Mouse (Mus musculus) skeletal muscle tissue, postnatal 0 days (tissue): ENCODE results near the gene Fbrsl1. TPM values are rescaled to one million over a fixed set of nuclear protein-coding genes. Genes with fewer than 3 reads are reported as not detected.

ENCODE experiments used
- polyA plus RNA-seq: library from polyadenylated mRNA; unstranded; fragments of >200 nt; fragmentation: Nextera tagmentation; extraction: Ambion mirVana; gene quantifications from 2 replicates; pipeline ENCODE4 v1.2.1, GENCODE M21; 2015

The Fbrsl1 gene
- 6.8 and 9.2 TPM in 2 replicates for polyA plus RNA-seq

GRCm38 (mm10) chr5:110448436-110449134 is at the start of gene Fbrsl1:
TSS of gene Fbrsl1 (minus strand) at chr5:110448503.

GRCm38 (mm10) chr5:110344524-110344923 is 103.8 kb downstream of the Fbrsl1 start, which contains the start of gene Lrcol1:
TSS of gene Lrcol1 (plus strand) at chr5:110344730.

DNA sequence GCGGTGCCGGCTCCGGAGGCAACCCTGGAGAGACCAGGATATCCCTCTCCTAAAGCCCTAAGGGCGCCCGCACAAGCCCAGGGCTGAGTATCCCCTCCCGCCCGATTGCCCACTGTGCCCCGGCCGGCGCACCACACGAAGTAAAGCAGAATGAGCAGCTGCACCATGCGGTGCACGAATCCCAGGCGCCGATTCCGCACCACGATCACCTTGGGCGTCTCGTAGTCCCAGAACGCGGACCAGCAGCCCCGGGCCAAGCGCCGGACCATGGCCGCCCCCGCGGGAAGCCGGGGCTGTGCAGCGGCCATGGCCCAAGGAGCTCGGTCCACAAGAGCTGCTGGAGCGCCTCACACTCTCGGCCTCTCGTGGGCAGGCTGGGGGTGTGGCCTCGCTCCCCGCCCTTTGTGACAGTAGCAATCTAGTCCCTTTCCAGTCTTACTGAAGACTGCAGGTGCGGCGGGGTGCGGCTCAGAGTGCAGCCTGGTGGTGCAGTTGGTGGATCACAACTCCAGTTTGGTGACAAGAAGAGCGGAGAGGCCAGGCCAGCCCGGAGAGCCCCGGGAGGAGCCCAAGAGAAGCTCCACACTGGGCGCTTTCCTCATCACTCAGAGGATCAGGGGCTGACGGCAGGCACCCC is 105.5 kb downstream of the Fbrsl1 start, which contains the start of gene P2rx2:
Gene P2rx2 (minus strand): TSS at position 565 of the 637 bp plus-strand sequence.

Other genes with a start within 250 kb of the Fbrsl1 start
- 14.5 and 15.8 TPM in 2 replicates for gene Ankle2, start 217.5 kb downstream of the Fbrsl1 start, polyA plus RNA-seq
- 29.3 and 29.9 TPM in 2 replicates for gene Pgam5, start 178.6 kb downstream of the Fbrsl1 start, polyA plus RNA-seq
- gene Pxmp2, start 162.3 kb downstream of the Fbrsl1 start, polyA plus RNA-seq: 31.1 and 31.2 TPM in 2 replicates
- gene Pole, start 162.2 kb downstream of the Fbrsl1 start, polyA plus RNA-seq: 3.4 and 3.5 TPM in 2 replicates
- gene P2rx2, start 105.3 kb downstream of the Fbrsl1 start, polyA plus RNA-seq: not detected in 2 replicates
- not detected in 2 replicates for gene Lrcol1, start 103.8 kb downstream of the Fbrsl1 start, polyA plus RNA-seq
- gene Galnt9, start 95.9 kb upstream of the Fbrsl1 start, polyA plus RNA-seq: 0.15 and 0.21 TPM in 2 replicates
- gene Noc4l, start 204.9 kb upstream of the Fbrsl1 start, polyA plus RNA-seq: 15.6 and 17.5 TPM in 2 replicates
- gene Ddx51, start 204.9 kb upstream of the Fbrsl1 start, polyA plus RNA-seq: 7.4 and 7.8 TPM in 2 replicates